Mouse (Mus musculus) embryo, embryonic 10 days (tissue): ENCODE results near the gene Ibsp.

ENCODE experiments used
- DNase-seq: peaks from one replicate; pipeline ENCODE4 v3.0.0-alpha.2; 2015; ENCODE audit warnings: low spot score

Ibsp gene

DNA sequence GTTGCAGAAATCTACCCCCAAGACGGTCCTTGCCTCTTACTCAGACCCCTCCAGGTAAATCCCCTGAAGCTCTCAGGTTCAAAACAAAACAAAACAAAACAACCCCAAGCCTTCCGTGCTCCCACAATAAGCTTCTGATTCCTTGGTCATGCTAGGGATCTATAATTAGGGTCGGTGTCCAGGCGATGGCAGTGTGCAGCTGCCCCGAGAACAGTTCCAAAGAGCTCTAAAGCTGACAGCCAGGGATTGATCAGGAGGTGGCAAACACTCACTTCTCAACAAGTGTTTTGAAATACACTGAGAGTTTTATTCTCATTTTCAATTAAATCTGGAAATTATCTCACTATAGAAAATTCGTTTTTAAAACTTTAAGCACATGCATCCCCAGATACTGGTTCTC lies 43.9 kb downstream of the Ibsp start:
- DNase-seq = no peak

DNA sequence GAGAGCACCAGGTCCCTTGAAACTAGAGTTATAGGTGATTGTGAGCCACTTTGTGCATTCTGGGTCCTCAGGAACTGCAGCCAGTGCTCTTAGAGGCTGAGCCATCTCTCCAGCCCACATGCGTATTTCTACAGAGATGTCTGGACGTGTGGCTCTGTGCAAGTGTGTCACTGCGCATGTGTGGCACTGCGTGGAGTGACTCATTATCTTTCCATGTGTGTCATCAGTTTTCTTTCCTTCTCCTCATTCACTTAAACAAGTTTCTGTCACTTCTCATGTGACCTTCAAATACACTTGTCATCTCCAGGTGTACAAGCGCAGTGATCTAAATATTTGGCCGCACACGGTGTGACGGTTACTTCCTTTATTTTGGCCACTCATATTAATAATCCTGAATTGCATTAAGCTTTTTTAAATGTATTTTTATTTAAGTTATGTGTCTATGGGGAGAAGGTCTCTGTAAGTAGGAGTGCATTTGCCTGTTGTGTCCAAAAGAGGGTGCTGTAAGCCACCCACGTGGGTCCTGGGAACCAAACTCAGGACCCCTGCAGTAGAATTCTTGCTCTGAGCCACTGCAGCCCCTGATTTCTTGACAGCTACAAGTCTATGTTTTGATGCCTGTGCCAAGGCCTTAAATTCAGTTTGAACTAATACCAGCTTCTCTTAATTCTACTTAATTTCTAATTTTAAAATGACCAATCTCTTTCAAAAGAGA lies 45.7 kb downstream of the Ibsp start:
- DNase-seq = peak; percentile 48

DNA sequence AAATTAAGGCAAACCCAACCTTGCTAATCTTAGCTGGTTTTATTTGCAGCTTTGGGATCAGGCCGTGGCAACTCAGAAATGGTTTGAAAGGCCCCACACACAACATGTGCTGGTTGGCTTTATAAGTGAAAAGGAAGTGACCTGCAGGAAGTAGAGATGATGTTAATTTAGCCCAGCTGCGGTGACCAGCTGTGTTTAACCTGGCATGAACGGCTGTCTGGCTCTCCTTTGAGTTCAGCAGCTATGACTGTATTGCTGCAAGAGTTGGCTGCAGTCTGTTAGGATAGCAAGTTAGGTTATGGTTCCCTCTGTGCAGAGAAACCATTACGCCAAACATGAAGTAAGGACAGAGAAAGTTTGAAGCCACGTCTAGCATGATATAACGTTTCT lies 46.3 kb downstream of the Ibsp start:
- DNase-seq = no peak

DNA sequence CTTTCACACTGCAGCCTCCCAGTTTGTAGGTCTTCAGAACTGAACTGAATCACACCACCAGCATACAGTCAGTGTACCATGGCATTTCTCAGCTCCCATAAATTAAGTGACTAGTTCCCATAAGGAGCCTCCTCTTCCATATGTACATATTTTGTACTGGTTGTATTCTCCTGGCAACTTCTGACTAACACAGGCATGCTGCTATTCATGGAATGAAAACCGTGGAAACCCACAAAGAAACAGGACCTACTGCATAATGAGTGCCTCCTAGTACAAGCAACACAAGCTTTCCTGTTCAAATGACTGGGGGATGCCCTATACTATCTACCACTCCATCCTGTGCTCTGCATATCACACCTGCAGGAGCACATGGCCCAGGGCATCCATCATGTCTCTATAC lies 52.1 kb downstream of the Ibsp start:
- no peak for DNase-seq

DNA sequence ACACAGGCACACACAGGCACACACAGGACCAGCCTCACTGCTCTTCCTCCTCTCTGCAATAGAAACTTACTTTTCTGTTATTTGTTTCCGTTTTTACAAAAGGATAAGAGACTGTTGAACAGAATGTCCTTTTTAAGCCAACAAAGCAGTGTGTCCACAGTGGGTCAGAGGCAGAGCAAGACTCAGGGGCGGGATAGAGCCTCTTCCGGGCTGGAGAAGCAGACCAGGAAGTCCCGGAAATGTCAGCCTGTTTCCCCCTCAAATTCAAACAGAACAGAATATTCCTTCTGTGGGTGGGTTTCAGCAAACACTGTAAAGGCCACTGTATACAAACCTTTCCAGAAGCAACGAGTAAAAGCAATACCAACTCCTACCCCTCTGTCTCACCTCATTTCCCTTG lies 52.9 kb downstream of the Ibsp start:
- no peak for DNase-seq

DNA sequence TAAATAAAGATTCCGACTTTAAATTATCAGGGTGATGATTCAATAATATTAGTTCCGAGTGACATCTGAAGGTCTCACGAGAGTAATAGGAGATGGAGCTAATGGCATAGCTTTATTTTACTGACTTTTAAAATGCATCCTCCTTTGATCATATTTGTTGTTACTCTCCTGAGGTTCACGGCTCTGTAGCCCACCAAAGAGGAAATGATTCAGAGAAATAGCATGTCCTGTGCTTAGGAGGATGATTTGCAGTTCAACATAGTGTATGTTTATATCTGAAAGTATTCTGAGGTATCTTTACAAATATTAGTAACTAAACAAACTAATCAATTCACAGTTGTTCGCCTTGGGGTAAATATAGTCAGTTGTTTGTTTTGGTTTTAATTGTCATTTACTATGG lies 58.6 kb downstream of the Ibsp start:
- DNase-seq = no peak

DNA sequence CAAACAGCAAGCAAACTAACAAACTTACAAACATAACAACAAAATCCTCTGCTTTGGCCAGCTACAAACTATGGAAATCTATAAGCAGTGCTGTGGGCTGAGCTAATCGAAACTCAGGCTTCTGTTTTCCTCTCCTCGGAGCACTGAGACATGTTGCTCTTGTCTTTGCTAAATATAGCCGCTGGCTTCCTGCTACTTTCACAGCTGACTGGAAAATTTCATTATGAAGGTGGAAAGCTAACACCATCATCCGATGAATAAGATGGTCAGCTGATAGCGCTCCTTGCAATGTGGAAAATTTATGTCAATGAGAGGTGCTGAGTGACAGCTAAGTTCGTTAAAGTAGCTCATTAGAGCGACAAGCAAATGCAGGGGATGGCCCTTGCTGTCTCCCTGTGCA lies 59.6 kb downstream of the Ibsp start:
- DNase-seq = no peak

DNA sequence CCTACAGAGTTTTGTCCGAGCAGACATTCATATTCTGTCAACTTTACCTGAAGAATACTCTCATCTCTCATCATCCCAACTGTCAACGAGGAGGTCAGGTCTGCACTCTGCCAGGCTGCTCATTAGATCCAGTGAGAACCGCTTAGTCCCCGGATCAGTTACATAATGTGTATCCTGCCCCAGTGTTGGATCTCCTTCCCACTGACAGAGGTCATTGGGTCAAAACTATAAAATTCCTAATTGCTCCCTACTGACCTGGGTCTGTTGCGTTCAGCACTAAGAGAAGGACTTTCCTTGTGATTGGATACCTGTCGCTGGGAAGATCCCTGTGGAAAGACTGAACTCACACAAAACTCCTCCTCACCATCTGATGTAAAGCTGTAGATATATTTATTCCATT lies 60.3 kb downstream of the Ibsp start:
- DNase-seq = peak; percentile 63
